Mouse (Mus musculus) ES-Bruce4 (cell line): ENCODE data around the gene Btbd17.

Experiments
- CTCF ChIP-seq: IDR thresholded peaks from one replicate; pipeline ENCODE4 v1.8.1; 2011; ENCODE audit warnings: low read depth, low read length
- EP300 ChIP-seq: IDR thresholded peaks from 2 replicates; pipeline ENCODE4 v1.6.1; 2011; ENCODE audit warnings: low read depth, low read length; ENCODE audit not compliant: insufficient read depth
- POLR2A ChIP-seq: IDR thresholded peaks from one replicate; pipeline ENCODE4 v1.8.1; 2011; ENCODE audit warnings: low read length; ENCODE audit not compliant: insufficient read depth

DNA sequence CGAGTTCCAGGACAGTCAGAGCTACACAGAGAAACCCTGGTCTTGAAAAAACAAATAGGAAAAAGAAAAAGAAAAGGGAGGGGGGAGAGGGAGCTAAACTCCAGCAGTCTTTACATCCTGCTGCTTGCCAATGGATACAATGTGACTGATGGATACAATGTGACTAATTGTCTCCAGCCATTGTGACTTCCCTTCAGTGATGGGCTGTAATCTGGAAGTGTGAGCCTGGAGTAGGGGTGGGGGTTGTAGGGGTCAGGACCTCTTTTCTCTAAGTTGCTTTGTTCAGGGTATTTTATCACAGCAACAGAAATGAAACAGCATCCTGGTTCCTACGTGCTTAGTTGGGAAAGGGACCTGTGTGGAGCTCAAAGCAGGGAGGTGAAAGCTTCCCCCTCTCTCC, 23.4 kb upstream of the Btbd17 start:
- no peak for TF ChIP-seq POLR2A
- TF ChIP-seq CTCF = no peak
- peak; percentile 57; the same call in 1 of the 2 replicates for TF ChIP-seq EP300
